Mouse (Mus musculus): Measurements from ENCODE around the gene Nuak1.

DNA sequence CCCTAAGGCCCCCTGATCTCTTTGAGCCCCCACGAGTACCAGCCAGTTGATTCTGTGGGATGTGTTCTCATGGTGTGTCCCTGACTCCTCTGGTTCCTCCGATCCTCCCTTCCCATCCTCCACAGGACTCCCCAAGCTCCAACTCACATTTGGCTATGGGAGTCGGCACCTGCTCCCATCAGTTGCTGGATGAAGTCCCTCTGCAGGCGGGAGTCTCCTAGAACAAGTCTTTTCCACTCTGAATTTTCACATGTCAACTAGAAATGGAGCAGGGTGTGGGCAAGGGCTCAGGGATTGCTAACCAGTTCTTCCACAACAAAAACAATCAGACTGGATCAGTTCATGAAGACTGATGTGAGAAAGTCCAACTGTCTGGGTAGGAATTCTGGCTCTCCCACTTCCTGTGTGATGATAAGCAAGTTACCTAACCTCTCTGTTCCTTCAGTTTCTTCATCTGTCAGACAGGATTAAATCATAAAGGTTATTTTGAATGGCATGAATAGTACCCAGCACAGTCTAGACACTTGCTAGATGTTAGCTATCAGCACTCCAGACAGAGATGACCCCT lies 36.7 kb upstream of the Nuak1 start:
- TF ChIP-seq CTCF (IDR thresholded peaks at IDR 0.05; ENCODE audit: borderline replicate concordance, insufficient read depth, low read length) (no peak), POLR2A (IDR thresholded peaks at IDR 0.05; ENCODE audit: low read depth, low read length) (no peak)

Measured in embryonic fibroblast, embryonic 13.5 days (primary cell).